Mouse (Mus musculus) CH12.LX (cell line): ENCODE data around the gene Nsg1. TPM values are rescaled to one million over a fixed set of nuclear protein-coding genes. Genes with fewer than 3 reads are reported as not detected.

Experiments used
- DNase-seq: peaks from one replicate; pipeline ENCODE4 v3.0.0-alpha.2; 2013; ENCODE audit errors: extremely low read depth
- H3K27ac ChIP-seq: 2 replicates; pipeline ENCODE4 v1.5.1; 2012; ENCODE audit warnings: low read depth, mild to moderate bottlenecking, control low read depth, moderate library complexity; ENCODE audit not compliant: insufficient read depth
- H3K27me3 ChIP-seq: replicated peaks from 2 replicates; pipeline ENCODE3; 2012; ENCODE audit warnings: inconsistent platforms
- H3K36me3 ChIP-seq, 2 experiments: replicated peaks in 1 of 2; 2 replicates each; pipeline versions ENCODE3 to v1.6.1; 2012; ENCODE audit warnings: inconsistent platforms in 1 of 2, low read length in 1 of 2, mild to moderate bottlenecking in 1 of 2, mixed read lengths in 1 of 2, moderate library complexity in 1 of 2; ENCODE audit not compliant: control insufficient read depth in 1 of 2, insufficient read depth in 1 of 2
- H3K4me1 ChIP-seq, 2 experiments: 2 replicates each; pipeline ENCODE4 v1.6.1; 2012; ENCODE audit warnings: inconsistent platforms in 1 of 2, moderate library complexity in 1 of 2; ENCODE audit not compliant: insufficient read depth in 2 of 2, control insufficient read depth in 1 of 2
- H3K4me2 ChIP-seq: 2 replicates; pipeline ENCODE4 v1.6.1; 2012; ENCODE audit warnings: low read depth, mild to moderate bottlenecking, control low read depth; ENCODE audit not compliant: poor library complexity, insufficient read depth, severe bottlenecking
- H3K4me3 ChIP-seq, 3 experiments: fragments of 150-350 bp in 1 of 3; sonication (generic) in 1 of 3; replicated peaks in 1 of 3; 2 replicates each; pipeline versions ENCODE3 to v1.5.1; 2011 to 2012; ENCODE audit warnings: low read depth in 2 of 3, low read length in 2 of 3, mild to moderate bottlenecking in 2 of 3, moderate library complexity in 2 of 3, control low read depth in 1 of 3, improper control_type of control experiment in 1 of 3, inconsistent platforms in 1 of 3, mixed read lengths in 1 of 3; ENCODE audit not compliant: poor library complexity in 1 of 3
- H3K79me2 ChIP-seq: replicated peaks from 2 replicates; pipeline ENCODE4 v1.6.1; 2012; ENCODE audit warnings: mild to moderate bottlenecking, moderate library complexity; ENCODE audit not compliant: control insufficient read depth, poor library complexity, insufficient read depth, severe bottlenecking; ENCODE audit errors: extremely low read depth
- H3K9ac ChIP-seq: 2 replicates; pipeline ENCODE4 v1.6.1; 2012; ENCODE audit warnings: low read depth, mild to moderate bottlenecking, control low read depth, moderate library complexity; ENCODE audit not compliant: insufficient read depth
- H3K9me3 ChIP-seq: replicated peaks from 2 replicates; pipeline ENCODE3; 2012; ENCODE audit warnings: low read length, inconsistent platforms, mixed read lengths
- CHD1 ChIP-seq: IDR thresholded peaks from 2 replicates; pipeline ENCODE4 v1.6.1; 2012; ENCODE audit warnings: low read depth, low read length, improper control_type of control experiment, inconsistent platforms
- EP300 ChIP-seq: IDR thresholded peaks from 2 replicates; pipeline ENCODE4 v1.6.1; 2011; ENCODE audit warnings: low read length, improper control_type of control experiment
- ETS1 ChIP-seq: conservative IDR thresholded peaks from 2 replicates; pipeline ENCODE4 v1.6.1; 2012; ENCODE audit warnings: low read depth, mild to moderate bottlenecking, inconsistent platforms, low read length, improper control_type of control experiment, moderate library complexity
- KAT2A ChIP-seq: IDR thresholded peaks from 2 replicates; pipeline ENCODE4 v1.6.1; 2012; ENCODE audit warnings: low read length, improper control_type of control experiment, inconsistent platforms; ENCODE audit not compliant: insufficient replicate concordance
- MAFK ChIP-seq: IDR thresholded peaks from 2 replicates; pipeline ENCODE4 v1.6.1; 2011; ENCODE audit warnings: low read length, improper control_type of control experiment; ENCODE audit not compliant: insufficient replicate concordance
- MXI1 ChIP-seq: IDR thresholded peaks from 2 replicates; pipeline ENCODE4 v1.6.1; 2011; ENCODE audit warnings: mild to moderate bottlenecking, low read depth, low read length, improper control_type of control experiment
- NELFE ChIP-seq: IDR thresholded peaks from 2 replicates; pipeline ENCODE4 v1.6.1; 2011; ENCODE audit warnings: low read depth, low read length, improper control_type of control experiment
- PAX5 ChIP-seq: IDR thresholded peaks from 2 replicates; pipeline ENCODE4 v1.6.1; 2012; ENCODE audit warnings: low read length, inconsistent platforms, mixed read lengths
- POLR2A ChIP-seq: IDR thresholded peaks from 2 replicates; pipeline ENCODE4 v1.6.1; 2011; ENCODE audit warnings: low read depth, mild to moderate bottlenecking, improper control_type of control experiment, low read length
- POLR2AphosphoS2 ChIP-seq: IDR thresholded peaks from 2 replicates; pipeline ENCODE4 v1.6.1; 2011; ENCODE audit warnings: low read depth, low read length, improper control_type of control experiment
- TBP ChIP-seq: conservative IDR thresholded peaks from 2 replicates; pipeline ENCODE4 v1.6.1; 2011; ENCODE audit warnings: low read depth, low read length, improper control_type of control experiment
- ZMIZ1 ChIP-seq: IDR thresholded peaks from 2 replicates; pipeline ENCODE4 v1.6.1; 2012; ENCODE audit warnings: low read depth, mild to moderate bottlenecking, inconsistent platforms, low read length, improper control_type of control experiment
- dilution Hi-C: fragments of 300-500 bp; cut with MboI; formaldehyde crosslinking; loops from 2 replicates; pipeline ENCODE4 v1.14.3; 2020; ENCODE audit warnings: low sequenced_read_pairs; ENCODE audit not compliant: extremely low pct_unique_long_range_greater_than_20kb, extremely low pct_ligation_motif_present
- in situ Hi-C: fragments of 300-500 bp; cut with MboI; formaldehyde crosslinking; loops from 3 replicates; pipeline ENCODE4 v1.14.3; 2019; ENCODE audit warnings: low sequenced_read_pairs, low pct_ligation_motif_present, low pct_unique_long_range_greater_than_20kb, mixed read lengths
- polyA plus RNA-seq: library from polyadenylated mRNA; unstranded; fragments of >175 nt; gene quantifications from 2 replicates; pipeline ENCODE4 v1.2.1, GENCODE M21; 2012; ENCODE audit warnings: low read depth; ENCODE audit not compliant: insufficient read length
- total RNA-seq, 2 experiments: library from RNA; depleted of rRNA; stranded (reverse); fragments of 300-350 nt in 1 of 2; fragments of >200 nt in 1 of 2; gene quantifications; 2 replicates each; pipeline ENCODE4 v1.2.3; 2012 to 2014

Nsg1 gene
- total and polyA plus RNA-seq, 3 experiments = 0.04 TPM; not detected in 2

- no peak overlapping the region for H3K4me2 ChIP-seq
- DNase-seq = no peak
- H3K9ac ChIP-seq = no peak overlapping the region
- H3K27ac ChIP-seq = no peak overlapping the region
- H3K27me3 ChIP-seq = no peaks in the 10 kb centered on the region
- H3K4me3 ChIP-seq = no peak overlapping the region
- H3K4me1 ChIP-seq = no peaks in the 10 kb centered on the region
- dilution Hi-C loops = no loop called here
- peaks cover 22 to 59% of the 10 kb centered on the region in 2 experiments for H3K36me3 ChIP-seq
- peaks cover 2% of the 10 kb centered on the region for H3K9me3 ChIP-seq
- in situ Hi-C loops = no loop called here
- no peaks in the 10 kb centered on the region for H3K79me2 ChIP-seq
- TF ChIP-seq NELFE = no peak
These were observed 33.0 kb downstream of the Nsg1 start for GRCm38 (mm10) chr5:38126519-38127306.

GRCm38 (mm10) chr5:38121699-38122098, 38.0 kb downstream of the Nsg1 start:
- Histone ChIP-seq H3K27ac (no peak overlapping the region), H3K4me1 (no peaks in the 10 kb centered on the region), H3K4me2 (no peak overlapping the region; the same call in 1 of the 2 replicates), H3K9ac (no peak overlapping the region), H3K27me3 (no peaks in the 10 kb centered on the region), H3K79me2 (no peaks in the 10 kb centered on the region), H3K36me3 (peaks cover 14 to 66% of the 10 kb centered on the region in 2 experiments), H3K9me3 (no peaks in the 10 kb centered on the region), H3K4me3 (no peak overlapping the region)
- TF ChIP-seq MXI1 = no peak
- no peak for TF ChIP-seq KAT2A
- no peak for TF ChIP-seq EP300
- in situ Hi-C loops (no loop called here), dilution Hi-C loops (no loop called here)
- DNase-seq = no peak

- no peak overlapping the region for H3K4me3 ChIP-seq
- TF ChIP-seq POLR2A (no peak), CHD1 (no peak), ETS1 (no peak), TBP (no peak), NELFE (no peak), ZMIZ1 (no peak), PAX5 (no peak), EP300 (no peak), POLR2AphosphoS2 (no peak), MAFK (no peak)
- TF ChIP-seq, all 38 proteins: peak for 0
- Histone ChIP-seq H3K9ac (no peak overlapping the region), H3K79me2 (no peaks in the 10 kb centered on the region), H3K36me3 (peaks cover 26 to 79% of the 10 kb centered on the region in 2 experiments), H3K4me1 (no peaks in the 10 kb centered on the region), H3K9me3 (no peaks in the 10 kb centered on the region), H3K27me3 (no peaks in the 10 kb centered on the region), H3K4me2 (no peak overlapping the region), H3K27ac (no peak overlapping the region)
- no peak for DNase-seq
- dilution Hi-C loops (no loop called here), in situ Hi-C loops (no loop called here)
These were observed 40.4 kb downstream of the Nsg1 start for GRCm38 (mm10) chr5:38119268-38119667.
